Mouse (Mus musculus) adrenal gland, postnatal 4 days (tissue): ENCODE results near the gene Smad6. TPM values are rescaled to one million over a fixed set of nuclear protein-coding genes. Genes with fewer than 3 reads are reported as not detected.

Experiments used
- DNase-seq, 2 experiments: peaks; one replicate each; pipeline ENCODE4 v3.0.0; 2021 to 2022; ENCODE audit warnings: low spot score in 2 of 2, mixed read lengths in 2 of 2
- total RNA-seq, 2 experiments: library from RNA; stranded (reverse); gene quantifications; 2 replicates each; pipeline ENCODE4 v1.2.3; 2021

Smad6 gene
- total RNA-seq, 2 experiments from 2014 or later = 28.8 to 32.9 TPM

- no peak for DNase-seq
Measured at GRCm38 (mm10) chr9:63989641-63990040, 32.2 kb downstream of the Smad6 start.

DNA sequence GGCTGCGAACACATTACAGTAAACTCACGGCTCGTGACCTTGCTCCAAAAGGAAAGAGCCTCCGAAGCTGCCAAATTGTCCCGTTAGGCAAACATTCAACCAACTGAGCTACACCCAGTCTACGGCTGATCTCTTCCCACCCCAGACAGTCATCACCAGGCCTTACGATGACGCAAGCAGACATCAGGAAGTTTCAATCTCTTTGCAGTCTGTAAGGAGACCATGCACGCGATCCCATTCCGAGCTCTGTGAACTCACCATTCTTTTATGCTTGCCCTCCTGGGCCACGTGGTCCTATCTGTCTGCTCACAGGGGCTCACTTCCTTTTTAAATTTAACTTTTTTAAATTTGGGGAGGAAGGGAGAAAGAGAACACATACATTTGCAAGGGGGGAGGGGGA, 32.6 kb downstream of the Smad6 start:
- DNase-seq = no peak

DNA sequence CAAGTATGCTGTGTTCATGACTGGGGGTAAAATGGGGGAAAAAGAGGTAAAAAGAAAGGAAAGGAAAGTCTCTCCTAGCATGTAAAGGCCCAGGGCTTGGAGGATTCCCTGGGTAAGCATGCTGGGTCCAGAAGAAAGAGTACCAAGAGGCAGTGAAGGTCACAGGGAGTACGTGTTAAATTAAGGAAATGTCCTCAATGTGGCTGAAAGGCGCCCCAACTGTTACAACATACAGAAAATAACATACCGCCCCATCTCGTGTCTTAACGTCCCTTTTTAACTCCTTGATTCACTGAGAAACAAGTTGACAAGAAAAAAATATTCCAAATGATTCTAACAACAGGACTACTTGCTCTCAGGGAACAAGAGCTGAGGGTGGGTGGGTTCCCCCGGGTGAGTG, 36.7 kb downstream of the Smad6 start:
- DNase-seq = no peak

GRCm38 (mm10) chr9:63982937-63983632, 38.8 kb downstream of the Smad6 start:
- DNase-seq = no peak

GRCm38 (mm10) chr9:63981912-63982311, 39.9 kb downstream of the Smad6 start:
- DNase-seq = no peak

- DNase-seq = no peak
Measured at GRCm38 (mm10) chr9:63981371-63981770, 40.5 kb downstream of the Smad6 start.

DNA sequence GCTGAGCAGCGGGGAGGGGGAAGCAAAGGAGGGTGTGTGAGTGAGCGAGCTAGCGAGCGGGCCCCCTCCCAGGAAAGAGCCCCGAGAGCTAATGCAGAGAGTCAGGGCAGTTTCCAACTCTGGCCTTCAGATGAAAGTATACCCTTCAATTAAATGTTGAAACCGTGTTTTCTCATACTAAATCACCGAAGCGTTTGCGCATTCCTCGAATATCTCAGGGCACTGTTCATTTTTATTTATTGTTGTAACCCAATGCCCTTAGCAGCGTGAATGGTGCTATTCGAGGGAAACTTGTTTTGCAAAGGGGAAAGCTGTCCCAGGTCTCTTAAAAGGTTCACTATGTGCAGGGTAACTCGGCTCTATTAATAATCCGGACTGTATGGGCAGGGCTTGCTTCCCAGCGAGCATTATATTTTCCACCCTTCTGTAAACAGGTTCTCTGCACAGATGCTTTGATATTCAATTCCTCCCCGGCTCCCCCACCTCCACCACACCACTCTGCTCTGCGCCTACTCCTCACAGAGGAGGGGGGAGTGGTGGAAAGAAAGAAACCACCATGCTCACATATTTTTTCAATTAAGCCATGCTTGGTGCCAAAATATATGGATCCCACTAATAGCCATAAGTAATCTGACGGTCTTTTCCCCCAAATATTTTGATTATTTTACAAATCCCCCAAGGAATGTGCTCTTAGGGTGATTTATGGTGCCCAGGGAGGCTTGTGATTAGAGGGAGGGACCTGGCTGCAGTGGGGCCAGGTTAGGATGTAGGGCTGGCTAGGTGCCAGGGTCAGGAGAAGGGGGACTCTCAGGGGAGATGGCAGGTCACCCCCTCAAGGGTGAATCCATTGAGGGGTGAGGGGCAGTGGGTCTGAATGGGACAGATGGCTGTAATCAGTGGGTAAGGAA, 41.4 kb downstream of the Smad6 start:
- no peak for DNase-seq

GRCm38 (mm10) chr9:63979275-63979674, 42.6 kb downstream of the Smad6 start:
- DNase-seq = no peak

- DNase-seq = no peak
Measured at GRCm38 (mm10) chr9:63978682-63979081, 43.2 kb downstream of the Smad6 start.

DNA sequence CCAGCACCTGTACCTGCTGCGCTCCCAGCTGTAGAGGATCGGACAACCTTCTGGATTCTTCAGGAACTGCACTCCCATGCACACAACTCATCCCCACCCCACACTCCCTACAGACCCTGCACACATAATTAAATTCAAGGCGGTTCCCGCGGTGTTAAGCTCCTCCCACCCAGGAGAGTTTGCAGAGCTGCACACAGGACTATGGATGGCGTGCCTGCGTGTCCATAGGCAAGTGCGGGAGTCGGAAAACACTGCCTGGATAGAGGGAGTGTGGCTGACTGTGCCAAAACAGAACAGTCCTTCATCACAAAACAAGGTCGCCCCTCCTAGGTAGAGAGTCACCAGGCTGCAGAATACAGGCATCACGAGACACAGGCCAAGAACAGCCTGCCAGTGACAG, 45.9 kb downstream of the Smad6 start:
- no peak for DNase-seq

GRCm38 (mm10) chr9:63974258-63975023, 47.4 kb downstream of the Smad6 start:
- no peak for DNase-seq

GRCm38 (mm10) chr9:63973662-63974190, 48.1 kb downstream of the Smad6 start:
- no peak for DNase-seq

- no peak for DNase-seq
Measured at GRCm38 (mm10) chr9:63972576-63973290, 49.1 kb downstream of the Smad6 start.

- DNase-seq = no peak
Measured at GRCm38 (mm10) chr9:63971557-63971956, 50.3 kb downstream of the Smad6 start.

- no peak for DNase-seq
Measured at GRCm38 (mm10) chr9:63970836-63971235, 51.0 kb downstream of the Smad6 start.

- no peak for DNase-seq
Measured at GRCm38 (mm10) chr9:63970388-63970787, 51.5 kb downstream of the Smad6 start.

DNA sequence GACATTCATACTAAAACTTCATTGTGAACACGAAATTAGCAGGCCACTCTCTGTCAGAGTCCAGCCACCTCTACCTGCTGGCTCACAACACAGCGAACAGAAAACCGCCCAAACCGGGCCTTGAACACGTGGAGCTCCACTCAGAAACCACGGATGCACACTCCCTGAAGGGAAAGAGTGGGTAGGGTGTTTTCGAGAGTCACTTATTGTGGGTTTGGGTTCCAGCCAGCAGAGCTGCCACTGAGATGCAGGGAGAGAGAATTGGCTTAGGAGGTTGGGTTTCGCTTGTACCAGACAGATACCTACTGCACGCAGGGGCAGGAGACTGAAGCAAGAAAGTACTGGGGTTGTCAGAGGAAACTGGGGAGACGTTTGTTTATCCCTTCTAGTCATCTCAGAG, 52.4 kb downstream of the Smad6 start:
- no peak for DNase-seq

GRCm38 (mm10) chr9:63968592-63968991, 53.3 kb downstream of the Smad6 start:
- peak; percentile 47 to 78 for DNase-seq

GRCm38 (mm10) chr9:63967408-63968172, 54.3 kb downstream of the Smad6 start:
- DNase-seq = no peak

DNA sequence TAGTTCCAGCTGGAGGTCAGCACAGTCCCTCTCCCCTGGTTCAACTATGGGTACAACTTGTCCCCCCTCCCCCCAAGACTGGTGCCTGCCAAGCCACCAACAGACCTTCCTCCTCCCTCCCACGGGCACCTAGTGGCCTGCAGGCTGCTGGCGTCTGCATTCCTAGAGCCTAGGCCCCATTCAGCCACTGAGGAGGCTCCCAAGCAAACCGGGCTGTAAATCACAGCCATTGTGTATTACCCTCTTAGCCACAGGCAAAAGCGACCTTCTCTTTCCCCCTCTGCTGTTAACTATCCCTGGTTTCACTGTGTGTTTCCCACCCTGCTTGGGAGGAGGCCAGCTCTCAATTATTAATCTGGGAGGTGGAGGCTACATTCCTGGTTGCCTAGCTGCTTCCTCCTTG, 56.3 kb downstream of the Smad6 start:
- DNase-seq = no peak
